Mouse (Mus musculus): ENCODE measurements around the gene Hist1h3g. TPM values are rescaled to one million over a fixed set of nuclear protein-coding genes. Genes with fewer than 3 reads are reported as not detected.
A peak's percentile ranks its signal among the peaks of the same experiment; 100 is the strongest.
"Not testable (repeated sequence)": the region's sequence is repeated elsewhere in the genome, so short reads cannot be mapped to it uniquely, and the experiment has no call there.

The Hist1h3g gene
- polyA plus RNA-seq, 1 experiment from 2014 or later: 8.1 TPM

DNA sequence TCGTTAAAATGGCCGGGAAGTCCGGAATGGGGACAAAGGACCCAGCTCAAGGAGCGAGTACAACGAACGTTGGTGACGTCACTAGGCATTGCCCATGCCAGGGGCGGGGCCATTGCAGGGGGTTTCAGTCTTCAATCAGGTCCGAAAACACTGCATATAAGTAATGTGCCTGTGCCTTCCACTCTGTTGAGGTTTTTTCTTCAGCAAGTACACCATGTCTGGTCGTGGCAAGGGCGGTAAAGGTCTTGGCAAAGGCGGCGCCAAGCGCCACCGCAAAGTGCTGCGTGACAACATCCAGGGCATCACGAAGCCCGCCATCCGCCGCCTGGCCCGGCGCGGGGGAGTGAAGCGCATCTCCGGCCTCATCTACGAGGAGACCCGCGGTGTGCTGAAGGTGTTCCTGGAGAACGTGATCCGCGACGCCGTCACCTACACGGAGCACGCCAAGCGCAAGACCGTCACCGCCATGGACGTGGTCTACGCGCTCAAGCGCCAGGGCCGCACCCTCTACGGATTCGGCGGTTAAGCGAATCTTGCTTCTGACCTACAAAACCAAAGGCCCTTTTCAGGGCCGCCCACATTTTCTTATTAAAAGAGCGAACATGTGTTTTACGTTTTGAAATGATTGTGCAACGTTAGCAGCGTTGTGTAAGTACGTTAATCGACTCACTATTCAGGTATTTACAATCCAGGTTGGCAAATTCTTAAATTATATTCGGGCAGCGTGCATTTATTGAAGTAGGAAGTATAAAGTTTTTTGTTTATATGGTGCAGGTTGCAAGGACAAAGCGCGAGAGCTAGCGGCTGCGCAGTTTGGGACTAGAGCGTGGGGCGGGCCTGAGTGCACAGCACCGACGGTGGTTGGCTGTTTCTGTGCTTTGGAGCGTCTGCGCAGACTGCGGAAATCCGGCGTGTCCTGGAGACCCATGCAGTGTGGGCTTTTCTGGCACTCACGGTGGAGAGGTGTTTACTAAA, 4.0 kb upstream of the Hist1h3g start, which contains the start of gene Hist1h4h:
Hist1h4h (plus strand) TSS at position 150 of the 975 bp plus-strand sequence.
- H3K36me3 ChIP-seq (replicated peaks): no peaks in the 10 kb centered on the region
- DNase-seq (ENCODE audit: extremely low spot score, low spot score): peak; percentile 97
- no peaks in the 10 kb centered on the region for H3K27me3 ChIP-seq (ENCODE audit: poor library complexity, severe bottlenecking)
- peak within 1 kb of the TSS; percentile 92 for H3K27ac ChIP-seq
- H3K4me1 ChIP-seq: peaks cover 43% of the 10 kb centered on the region
- peak within 1 kb of the TSS; percentile 54 for H3K4me3 ChIP-seq
- under 1% methylated on average over 62 of the region's 70 CpGs for WGBS
- H3K9me3 ChIP-seq: no peaks in the 10 kb centered on the region

DNA sequence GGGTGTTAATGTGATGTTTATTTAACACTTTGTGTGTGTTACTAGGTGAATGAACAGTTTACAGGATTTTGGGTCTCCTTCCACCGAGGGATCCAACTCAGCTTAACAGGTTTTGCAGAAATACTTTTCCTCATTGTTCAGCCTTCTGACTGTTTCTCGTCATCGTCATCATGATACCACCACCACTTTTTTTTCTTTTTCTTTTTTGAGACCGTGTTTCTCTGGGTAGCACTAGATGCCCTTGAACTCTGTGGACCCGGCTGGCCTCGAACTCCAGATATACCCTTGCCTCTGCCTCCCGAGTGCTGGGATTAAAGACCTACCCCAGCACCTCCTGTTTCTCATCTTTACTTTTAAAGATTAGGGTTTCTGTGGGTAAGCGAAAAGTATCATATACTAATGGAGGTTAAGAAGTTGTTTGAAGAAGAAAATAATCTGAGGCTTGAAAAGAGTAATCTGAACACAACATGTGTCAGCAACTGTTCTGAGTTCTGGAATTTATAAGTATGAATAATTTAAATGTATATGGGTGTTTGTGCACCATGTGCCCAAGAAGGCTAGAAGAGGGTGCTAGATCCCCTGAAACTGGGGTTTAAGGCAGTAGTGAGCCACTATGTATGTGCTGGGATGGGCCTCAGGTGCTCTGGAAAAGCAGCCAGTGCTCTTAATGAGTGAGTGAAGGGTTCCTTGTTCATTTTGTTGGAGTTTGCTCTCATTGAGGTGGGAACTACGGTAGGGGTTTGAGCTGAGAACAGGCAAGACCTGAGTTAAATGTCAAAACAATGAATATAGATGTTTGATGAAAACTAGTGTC, 2.8 kb upstream of the Hist1h3g start:
- no peak for DNase-seq (ENCODE audit: extremely low spot score, low spot score)
- Histone ChIP-seq H3K4me3 (peak overlapping the region; percentile 54), H3K27me3 (ENCODE audit: poor library complexity, severe bottlenecking) (no peaks in the 10 kb centered on the region), H3K27ac (peak overlapping the region; percentile 92), H3K4me1 (peaks cover 48% of the 10 kb centered on the region), H3K9me3 (no peaks in the 10 kb centered on the region), H3K36me3 (replicated peaks) (no peaks in the 10 kb centered on the region)
- WGBS: 27% methylated on average over 9 of the region's 9 CpGs

GRCm38 (mm10) chr13:23533560-23534367, 1.5 kb upstream of the Hist1h3g start, which contains the start of gene Hist1h2af:
TSS of gene Hist1h2af (plus strand) at chr13:23533906.
- H3K27me3 ChIP-seq (ENCODE audit: poor library complexity, severe bottlenecking): not testable (repeated sequence)
- WGBS: under 1% methylated on average over 27 of the region's 53 CpGs
- H3K4me1 ChIP-seq: peaks cover 55% of the 10 kb centered on the region

GRCm38 (mm10) chr13:23534368-23535131, 672 bp upstream of the Hist1h3g start:
- H3K9me3 ChIP-seq: no peaks in the 10 kb centered on the region
- peak overlapping the region; percentile 92 for H3K27ac ChIP-seq
- WGBS: under 1% methylated on average over 15 of the region's 15 CpGs
- H3K4me3 ChIP-seq: peak overlapping the region; percentile 54
- no peaks in the 10 kb centered on the region for H3K36me3 ChIP-seq (replicated peaks)
- peaks cover 47% of the 10 kb centered on the region for H3K4me1 ChIP-seq
- DNase-seq (ENCODE audit: extremely low spot score, low spot score): peak; percentile 57
- H3K27me3 ChIP-seq (ENCODE audit: poor library complexity, severe bottlenecking): no peaks in the 10 kb centered on the region

More at GRCm38 (mm10) chr13:23533560-23534367, 1.5 kb upstream of the Hist1h3g start, which contains the start of gene Hist1h2af:
- H3K36me3 ChIP-seq (replicated peaks); H3K9me3 ChIP-seq: not testable (repeated sequence)
- Histone ChIP-seq H3K4me3 (peak within 1 kb of the TSS; percentile 54), H3K27ac (peak within 1 kb of the TSS; percentile 92)
- DNase-seq (ENCODE audit: extremely low spot score, low spot score): peak; percentile 84

GRCm38 (mm10) chr13:23536076-23536822, 1.0 kb downstream of the Hist1h3g start:
- no peak for DNase-seq (ENCODE audit: extremely low spot score, low spot score)
- Histone ChIP-seq H3K4me1 (peaks cover 43% of the 10 kb centered on the region), H3K9me3 (no peaks in the 10 kb centered on the region), H3K27me3 (ENCODE audit: poor library complexity, severe bottlenecking) (no peaks in the 10 kb centered on the region), H3K4me3 (peak overlapping the region; percentile 54), H3K36me3 (replicated peaks) (no peaks in the 10 kb centered on the region), H3K27ac (peak overlapping the region; percentile 92)
- 27% methylated on average over 7 of the region's 7 CpGs for WGBS

DNA sequence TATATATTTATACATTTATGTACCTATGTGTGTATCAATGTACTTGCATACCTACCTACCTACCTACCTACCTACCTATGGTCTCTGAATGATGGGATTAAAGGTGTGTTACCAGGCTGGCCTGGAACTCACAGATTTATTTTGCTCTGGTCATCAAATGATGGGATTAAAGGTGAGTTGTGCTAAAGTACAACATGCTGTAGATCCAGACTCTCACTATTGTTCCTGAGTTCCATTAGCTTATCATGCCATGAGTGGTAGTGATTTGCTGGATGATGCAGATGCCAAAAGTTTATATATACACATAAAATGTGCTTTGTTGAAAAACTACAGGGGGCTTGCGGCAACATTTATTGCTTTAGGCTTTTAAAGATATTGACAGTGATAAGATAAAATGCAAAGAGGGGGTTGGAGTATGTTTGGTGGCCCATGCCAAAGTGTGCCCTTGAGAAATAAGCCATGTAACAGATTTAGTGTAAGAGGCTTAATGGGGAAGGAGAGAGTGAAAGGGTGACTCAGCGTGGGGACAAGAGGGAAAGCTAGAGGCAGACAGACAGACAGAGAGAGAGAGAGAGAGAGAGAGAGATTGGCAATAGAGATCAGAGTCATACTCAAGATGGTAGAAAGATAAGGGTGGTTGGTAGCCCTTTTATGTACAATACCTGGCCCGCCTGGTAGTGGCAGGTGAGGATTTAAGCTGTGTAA, 1.9 kb downstream of the Hist1h3g start:
- Histone ChIP-seq H3K9me3 (no peaks in the 10 kb centered on the region), H3K4me3 (peak overlapping the region; percentile 54), H3K27me3 (ENCODE audit: poor library complexity, severe bottlenecking) (no peaks in the 10 kb centered on the region), H3K27ac (peak overlapping the region; percentile 92), H3K36me3 (replicated peaks) (no peaks in the 10 kb centered on the region), H3K4me1 (peaks cover 43% of the 10 kb centered on the region)
- DNase-seq (ENCODE audit: extremely low spot score, low spot score): no peak
- 83% methylated on average over 3 of the region's 3 CpGs for WGBS

DNA sequence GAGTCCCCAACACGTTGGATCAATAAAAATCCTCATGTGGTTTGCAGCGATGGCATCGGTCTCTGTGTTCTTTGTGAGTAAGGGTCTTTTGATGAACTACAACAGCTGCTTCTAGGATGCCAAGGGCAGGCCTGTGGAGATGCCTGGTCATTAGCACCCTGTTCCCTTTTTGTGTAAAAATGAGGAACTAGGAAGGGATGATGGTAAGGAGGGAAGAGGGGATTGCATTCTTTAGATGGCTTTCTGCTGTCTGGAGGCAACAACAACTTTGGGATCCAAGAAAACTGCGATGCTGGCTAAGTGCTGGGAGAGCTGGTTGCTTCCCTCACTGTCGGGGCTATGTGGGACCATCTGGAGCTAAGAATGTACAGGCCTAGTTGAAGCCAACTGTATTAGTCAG, 3.0 kb downstream of the Hist1h3g start:
- Histone ChIP-seq H3K4me1 (peaks cover 38% of the 10 kb centered on the region), H3K27me3 (ENCODE audit: poor library complexity, severe bottlenecking) (no peaks in the 10 kb centered on the region), H3K36me3 (replicated peaks) (no peaks in the 10 kb centered on the region), H3K27ac (peak overlapping the region; percentile 92), H3K9me3 (no peaks in the 10 kb centered on the region), H3K4me3 (peak overlapping the region; percentile 54; the same call in 1 of the 2 replicates)
- 85% methylated on average over 5 of the region's 5 CpGs for WGBS
- DNase-seq (ENCODE audit: extremely low spot score, low spot score): no peak

DNA sequence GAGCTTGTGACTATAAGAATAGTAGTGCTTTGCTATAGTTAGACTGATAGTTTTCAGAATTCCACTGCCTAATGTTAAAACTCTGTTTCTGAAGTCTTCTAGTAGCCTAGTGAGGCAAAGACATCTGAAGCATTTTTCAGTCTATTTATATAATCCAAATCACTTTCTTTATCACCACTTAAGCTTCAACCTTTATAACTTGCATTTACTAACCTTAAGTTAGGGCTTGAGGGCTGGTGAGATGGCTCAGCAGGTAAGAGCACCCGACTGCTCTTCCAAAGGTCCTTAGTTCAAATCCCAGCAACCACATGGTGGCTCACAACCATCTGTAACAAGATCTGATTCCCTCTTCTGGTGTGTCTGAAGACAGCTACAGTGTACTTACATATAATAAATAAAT, 4.6 kb downstream of the Hist1h3g start:
- not testable (repeated sequence) for H3K27ac ChIP-seq; DNase-seq (ENCODE audit: extremely low spot score, low spot score); H3K4me3 ChIP-seq; H3K27me3 ChIP-seq (ENCODE audit: poor library complexity, severe bottlenecking); H3K36me3 ChIP-seq (replicated peaks); H3K9me3 ChIP-seq
- H3K4me1 ChIP-seq: peaks cover 36% of the 10 kb centered on the region
- 64% methylated on average over 1 of the region's 1 CpGs for WGBS

GRCm38 (mm10) chr13:23541497-23541896, 6.3 kb downstream of the Hist1h3g start:
- H3K4me3 ChIP-seq: peak overlapping the region; percentile 57; the same call in 1 of the 2 replicates
- H3K4me1 ChIP-seq: peaks cover 38% of the 10 kb centered on the region
- H3K36me3 ChIP-seq (replicated peaks): no peaks in the 10 kb centered on the region
- no peaks in the 10 kb centered on the region for H3K27me3 ChIP-seq (ENCODE audit: poor library complexity, severe bottlenecking)
- no peaks in the 10 kb centered on the region for H3K9me3 ChIP-seq
- DNase-seq (ENCODE audit: extremely low spot score, low spot score): no peak
- WGBS: 91% methylated on average over 3 of the region's 3 CpGs
- 0 out of 2 replicates have a peak overlapping the region, but pooled peaks have one; percentile 95 for H3K27ac ChIP-seq

DNA sequence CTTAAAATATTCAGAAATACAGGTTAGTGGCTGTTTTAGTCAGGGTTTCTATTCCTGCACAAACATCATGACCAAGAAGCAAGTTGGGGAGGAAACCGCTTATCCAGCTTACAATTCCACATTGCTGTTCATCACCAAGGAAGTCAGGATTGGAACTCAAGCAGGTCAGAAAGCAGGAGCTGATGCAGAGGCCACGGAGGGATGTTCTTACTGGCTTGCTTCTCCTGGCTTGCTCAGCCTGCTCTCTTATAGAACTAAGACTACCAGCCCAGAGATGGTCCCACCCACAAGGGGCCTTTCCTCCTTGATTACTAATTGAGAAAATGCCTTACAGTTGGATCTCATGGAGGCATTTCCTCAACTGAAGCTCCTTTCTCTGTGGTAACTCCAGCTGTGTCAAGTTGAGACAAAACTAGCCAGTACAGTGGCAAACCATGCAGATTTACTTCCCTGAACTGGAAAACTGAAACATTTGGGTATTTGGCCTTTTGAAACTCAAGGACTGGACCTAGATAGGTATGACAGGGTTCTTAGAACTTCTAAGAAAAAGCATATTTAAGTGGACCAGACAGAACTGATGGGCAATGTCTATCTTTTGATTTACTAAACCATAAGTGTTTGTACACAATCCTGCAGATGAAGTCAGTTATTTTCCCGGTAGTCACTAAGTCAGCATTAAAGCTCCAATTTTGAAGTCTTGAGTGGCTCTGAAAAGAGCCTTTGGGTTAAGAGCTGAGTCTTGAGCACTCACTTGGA, 7.2 kb downstream of the Hist1h3g start:
- WGBS: 6% methylated on average over 3 of the region's 3 CpGs
- not testable (repeated sequence) for DNase-seq (ENCODE audit: extremely low spot score, low spot score); H3K36me3 ChIP-seq (replicated peaks); H3K27me3 ChIP-seq (ENCODE audit: poor library complexity, severe bottlenecking); H3K9me3 ChIP-seq
- Histone ChIP-seq H3K27ac (peak overlapping the region; percentile 95), H3K4me3 (peak overlapping the region; percentile 57), H3K4me1 (peaks cover 32% of the 10 kb centered on the region)

Data from forebrain, embryonic 10.5 days (tissue).